Mouse (Mus musculus) thymus, postnatal 25 days (tissue): ENCODE data around the gene Nmnat1.

Experiments used
- DNase-seq: peaks from one replicate; pipeline ENCODE4 v3.0.0; 2022

Nmnat1 gene

GRCm38 (mm10) chr4:149485053-149485824 is at the start of gene Nmnat1, which contains the start of gene Lzic:
Nmnat1 (minus strand) TSS chr4:149485202.
Lzic (plus strand) TSS chr4:149485229.
- peak; percentile 89 for DNase-seq

GRCm38 (mm10) chr4:149529691-149530090 is 44.7 kb upstream of the Nmnat1 start:
- no peak for DNase-seq

GRCm38 (mm10) chr4:149527621-149528354 is 42.8 kb upstream of the Nmnat1 start:
- no peak for DNase-seq

GRCm38 (mm10) chr4:149526330-149526729 is 41.3 kb upstream of the Nmnat1 start:
- DNase-seq: no peak

- no peak for DNase-seq
These were observed 40.8 kb upstream of the Nmnat1 start for GRCm38 (mm10) chr4:149525811-149526210.

- no peak for DNase-seq
These were observed 40.2 kb upstream of the Nmnat1 start for GRCm38 (mm10) chr4:149525170-149525569.

- no peak for DNase-seq
These were observed 39.0 kb upstream of the Nmnat1 start for GRCm38 (mm10) chr4:149523961-149524360.

- DNase-seq: no peak
These were observed 36.3 kb upstream of the Nmnat1 start for GRCm38 (mm10) chr4:149521258-149521657.

- no peak for DNase-seq
These were observed 33.6 kb upstream of the Nmnat1 start for GRCm38 (mm10) chr4:149518351-149519220.

- DNase-seq: peak; percentile 96
These were observed 32.9 kb upstream of the Nmnat1 start, which contains the start of gene Ctnnbip1 for GRCm38 (mm10) chr4:149517868-149518340. Ctnnbip1 (plus strand) TSS chr4:149518236.

- peak; percentile 11 for DNase-seq
These were observed 30.7 kb upstream of the Nmnat1 start for GRCm38 (mm10) chr4:149515706-149516105.

- DNase-seq: no peak
These were observed 27.1 kb upstream of the Nmnat1 start for GRCm38 (mm10) chr4:149512072-149512471.

GRCm38 (mm10) chr4:149511221-149511646 is 26.2 kb upstream of the Nmnat1 start:
- DNase-seq: no peak

- DNase-seq: no peak
These were observed 21.9 kb upstream of the Nmnat1 start for GRCm38 (mm10) chr4:149506904-149507303.

GRCm38 (mm10) chr4:149505261-149505967 is 20.4 kb upstream of the Nmnat1 start:
- DNase-seq: no peak

- no peak for DNase-seq
These were observed 19.9 kb upstream of the Nmnat1 start for GRCm38 (mm10) chr4:149504858-149505257.

GRCm38 (mm10) chr4:149504363-149504762 is 19.4 kb upstream of the Nmnat1 start:
- no peak for DNase-seq

GRCm38 (mm10) chr4:149499790-149500189 is 14.8 kb upstream of the Nmnat1 start:
- no peak for DNase-seq

GRCm38 (mm10) chr4:149498901-149499300 is 13.9 kb upstream of the Nmnat1 start:
- DNase-seq: no peak

GRCm38 (mm10) chr4:149496612-149497011 is 11.6 kb upstream of the Nmnat1 start:
- no peak for DNase-seq

- no peak for DNase-seq
These were observed 6.1 kb upstream of the Nmnat1 start for GRCm38 (mm10) chr4:149491151-149491550.
